Mouse (Mus musculus): ENCODE data around the gene Ctrl. TPM values are rescaled to one million over a fixed set of nuclear protein-coding genes. Genes with fewer than 3 reads are reported as not detected.

Ctrl gene
- polyA plus RNA-seq, 1 experiment from 2014 or later: 2.0 TPM

GRCm38 (mm10) chr8:105932525-105932924 is 1.1 kb downstream of the Ctrl start:
- no peak overlapping the region for H3K9ac ChIP-seq (ENCODE audit: low read depth, low read length)
- H3K27ac ChIP-seq (ENCODE audit: low read depth, low read length): no peak overlapping the region
- ATAC-seq (ENCODE audit: low FRiP score, low TSS enrichment): no peak
- no peaks in the 10 kb centered on the region for H3K27me3 ChIP-seq (ENCODE audit: control insufficient read depth, insufficient read depth, low read length)
- H3K4me3 ChIP-seq (ENCODE audit: low read length): no peak overlapping the region
- peaks cover 33% of the 10 kb centered on the region for H3K36me3 ChIP-seq (ENCODE audit: control insufficient read depth, insufficient read depth, low read length)
- 90% methylated on average over 11 of the region's 11 CpGs for WGBS
- H3K9me3 ChIP-seq (ENCODE audit: control insufficient read depth, low read length): no peaks in the 10 kb centered on the region
- no peak overlapping the region for H3K4me2 ChIP-seq (replicated peaks; ENCODE audit: low read depth, low read length)
- H3K4me1 ChIP-seq (ENCODE audit: control insufficient read depth, insufficient read depth, low read length): peaks cover 4% of the 10 kb centered on the region; the same call in 1 of the 2 replicates

GRCm38 (mm10) chr8:105931271-105931670 is 2.4 kb downstream of the Ctrl start:
- H3K27me3 ChIP-seq (ENCODE audit: control insufficient read depth, insufficient read depth, low read length): no peaks in the 10 kb centered on the region
- H3K36me3 ChIP-seq (ENCODE audit: control insufficient read depth, insufficient read depth, low read length): peaks cover 33% of the 10 kb centered on the region
- no peak overlapping the region for H3K4me3 ChIP-seq (ENCODE audit: low read length)
- H3K27ac ChIP-seq (ENCODE audit: low read depth, low read length): no peak overlapping the region
- ATAC-seq (ENCODE audit: low FRiP score, low TSS enrichment): no peak
- no peak overlapping the region for H3K4me2 ChIP-seq (replicated peaks; ENCODE audit: low read depth, low read length)
- 97% methylated on average over 3 of the region's 3 CpGs for WGBS
- no peaks in the 10 kb centered on the region for H3K9me3 ChIP-seq (ENCODE audit: control insufficient read depth, low read length)
- no peak overlapping the region for H3K9ac ChIP-seq (ENCODE audit: low read depth, low read length)
- peaks cover 2% of the 10 kb centered on the region; the same call in 1 of the 2 replicates for H3K4me1 ChIP-seq (ENCODE audit: control insufficient read depth, insufficient read depth, low read length)

- H3K27me3 ChIP-seq (ENCODE audit: control insufficient read depth, insufficient read depth, low read length): no peaks in the 10 kb centered on the region
- H3K4me1 ChIP-seq (ENCODE audit: control insufficient read depth, insufficient read depth, low read length): no peaks in the 10 kb centered on the region
- peak; percentile 63 for ATAC-seq (ENCODE audit: low FRiP score, low TSS enrichment)
- no peak overlapping the region for H3K4me3 ChIP-seq (ENCODE audit: low read length)
- H3K4me2 ChIP-seq (replicated peaks; ENCODE audit: low read depth, low read length): no peak overlapping the region
- peaks cover 33% of the 10 kb centered on the region for H3K36me3 ChIP-seq (ENCODE audit: control insufficient read depth, insufficient read depth, low read length)
- no peaks in the 10 kb centered on the region for H3K9me3 ChIP-seq (ENCODE audit: control insufficient read depth, low read length)
- no peak overlapping the region for H3K27ac ChIP-seq (ENCODE audit: low read depth, low read length)
- H3K9ac ChIP-seq (ENCODE audit: low read depth, low read length): no peak overlapping the region
- 15% methylated on average over 8 of the region's 8 CpGs for WGBS
Observed at GRCm38 (mm10) chr8:105930602-105931001, 3.1 kb downstream of the Ctrl start.

GRCm38 (mm10) chr8:105925123-105925522 is 8.5 kb downstream of the Ctrl start:
- Histone ChIP-seq H3K36me3 (ENCODE audit: control insufficient read depth, insufficient read depth, low read length) (peaks cover 17% of the 10 kb centered on the region), H3K4me3 (ENCODE audit: low read length) (no peak overlapping the region), H3K4me1 (ENCODE audit: control insufficient read depth, insufficient read depth, low read length) (no peaks in the 10 kb centered on the region), H3K9ac (ENCODE audit: low read depth, low read length) (no peak overlapping the region), H3K27ac (ENCODE audit: low read depth, low read length) (no peak overlapping the region), H3K27me3 (ENCODE audit: control insufficient read depth, insufficient read depth, low read length) (no peaks in the 10 kb centered on the region), H3K9me3 (ENCODE audit: control insufficient read depth, low read length) (no peaks in the 10 kb centered on the region), H3K4me2 (replicated peaks; ENCODE audit: low read depth, low read length) (no peak overlapping the region)
- no peak for ATAC-seq (ENCODE audit: low FRiP score, low TSS enrichment)
- 77% methylated on average over 3 of the region's 3 CpGs for WGBS

DNA sequence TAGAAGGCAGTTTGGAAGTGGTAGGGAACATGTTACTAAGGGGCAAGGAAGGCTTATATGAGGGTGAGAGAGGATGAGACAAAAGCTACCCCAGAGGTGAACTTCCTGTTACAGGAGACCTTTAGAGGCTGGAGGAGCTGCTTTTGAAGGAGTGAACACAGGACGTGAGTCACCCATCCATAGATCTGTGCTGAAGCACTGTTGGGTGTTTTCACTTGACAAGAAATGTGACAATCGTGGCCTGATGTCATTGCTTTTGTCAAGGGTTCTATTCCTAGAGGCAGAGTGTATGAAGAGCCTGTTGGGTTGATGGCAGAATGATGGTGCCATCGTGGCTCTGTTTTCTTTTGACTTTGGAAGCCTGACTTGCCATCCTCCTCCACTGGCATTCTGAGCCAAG is 14.3 kb downstream of the Ctrl start:
- Histone ChIP-seq H3K4me2 (replicated peaks; ENCODE audit: low read depth, low read length) (no peak overlapping the region), H3K4me1 (ENCODE audit: control insufficient read depth, insufficient read depth, low read length) (no peaks in the 10 kb centered on the region), H3K27me3 (ENCODE audit: control insufficient read depth, insufficient read depth, low read length) (no peaks in the 10 kb centered on the region), H3K27ac (ENCODE audit: low read depth, low read length) (no peak overlapping the region), H3K9ac (ENCODE audit: low read depth, low read length) (no peak overlapping the region), H3K36me3 (ENCODE audit: control insufficient read depth, insufficient read depth, low read length) (peaks cover 21% of the 10 kb centered on the region; the same call in 1 of the 2 replicates), H3K9me3 (ENCODE audit: control insufficient read depth, low read length) (no peaks in the 10 kb centered on the region), H3K4me3 (ENCODE audit: low read length) (no peak overlapping the region)
- no peak for ATAC-seq (ENCODE audit: low FRiP score, low TSS enrichment)
- WGBS: 86% methylated on average over 3 of the region's 3 CpGs

DNA sequence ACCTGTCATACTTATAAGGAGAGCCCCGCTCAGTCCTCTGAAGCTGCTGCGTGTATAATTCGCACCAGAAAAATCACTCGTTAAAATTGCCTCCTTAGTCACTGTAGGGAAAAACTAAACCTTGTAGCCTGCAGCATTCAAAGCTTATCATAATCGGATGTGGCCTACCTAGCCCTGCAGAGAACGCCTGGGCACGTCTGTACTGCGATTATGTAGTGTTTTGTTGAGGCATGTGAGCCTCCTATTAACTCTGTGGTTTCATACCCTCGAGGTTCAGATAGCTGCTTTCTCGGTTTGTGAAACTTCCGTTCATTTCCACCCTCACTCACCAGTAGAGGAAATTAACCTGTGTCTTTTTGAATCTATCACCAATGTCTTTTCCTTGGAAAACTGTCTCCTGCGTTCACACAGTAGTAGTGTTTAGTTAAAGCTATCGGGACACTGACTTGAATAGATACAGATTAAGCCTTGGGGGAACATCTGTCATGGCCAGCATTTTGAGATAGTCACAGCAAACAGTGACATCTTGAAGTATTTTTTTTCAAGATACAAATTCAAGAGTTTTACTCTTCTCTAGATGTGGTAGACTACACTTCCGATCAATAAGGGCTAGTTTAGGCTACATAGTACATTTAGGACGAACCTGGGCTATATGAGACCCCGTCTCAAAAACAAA is 32.6 kb downstream of the Ctrl start:
- Histone ChIP-seq H3K4me2 (replicated peaks; ENCODE audit: low read depth, low read length) (peak overlapping the region; percentile 75), H3K27me3 (ENCODE audit: control insufficient read depth, insufficient read depth, low read length) (no peaks in the 10 kb centered on the region), H3K4me3 (ENCODE audit: low read length) (peak overlapping the region; percentile 95), H3K27ac (ENCODE audit: low read depth, low read length) (peak overlapping the region; percentile 88; the same call in 1 of the 2 replicates), H3K9ac (ENCODE audit: low read depth, low read length) (peak overlapping the region; percentile 98), H3K9me3 (ENCODE audit: control insufficient read depth, low read length) (no peaks in the 10 kb centered on the region), H3K36me3 (ENCODE audit: control insufficient read depth, insufficient read depth, low read length) (no peaks in the 10 kb centered on the region), H3K4me1 (ENCODE audit: control insufficient read depth, insufficient read depth, low read length) (0 out of 2 replicates have a peak, but pooled peaks cover 3% of the 10 kb centered on the region)
- WGBS: 33% methylated on average over 16 of the region's 16 CpGs
- no peak for ATAC-seq (ENCODE audit: low FRiP score, low TSS enrichment)

DNA sequence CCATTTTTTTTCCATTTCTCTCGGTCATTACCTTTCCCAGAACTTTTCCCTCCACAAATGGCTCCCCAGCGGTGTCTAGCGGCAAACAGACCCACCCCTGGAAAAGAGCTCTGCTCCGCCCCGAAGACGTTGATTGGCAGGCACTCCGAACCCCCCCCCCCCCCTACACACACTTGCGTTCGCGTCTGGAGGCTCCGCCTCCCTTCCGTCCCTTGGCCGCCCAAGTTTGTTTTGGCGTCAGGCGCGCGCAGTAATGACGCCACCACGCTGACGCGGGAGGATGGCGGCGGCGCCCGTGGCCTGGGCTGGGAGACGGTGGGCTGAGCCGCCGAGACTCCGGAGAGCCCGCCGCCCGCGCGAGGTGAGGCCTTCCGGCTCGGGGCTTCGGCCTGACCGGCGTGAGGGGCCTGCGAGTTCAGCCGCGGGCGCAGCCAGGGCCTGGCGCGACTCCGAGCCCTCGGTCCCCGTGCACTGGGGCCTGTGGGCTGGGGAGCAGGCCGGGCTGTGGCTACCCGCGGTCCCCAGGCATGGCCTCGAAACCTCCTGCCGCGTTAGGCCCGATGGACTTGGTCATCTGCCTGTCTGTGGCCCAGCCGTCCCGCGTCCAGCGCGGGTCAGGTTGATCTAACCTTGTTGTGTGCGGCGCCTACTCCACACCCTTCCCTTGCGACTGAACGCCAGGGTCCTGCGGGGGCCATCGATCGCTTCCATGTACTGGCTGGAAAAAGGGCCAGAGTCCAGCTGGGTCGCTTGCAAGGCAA is 33.3 kb downstream of the Ctrl start, which contains the start of gene Pskh1:
TSS of gene Pskh1 (plus strand) at position 262 of the 761 bp plus-strand sequence.
- peak; percentile 93 for ATAC-seq (ENCODE audit: low FRiP score, low TSS enrichment)
- Histone ChIP-seq H3K27ac (ENCODE audit: low read depth, low read length) (peak within 1 kb of the TSS; percentile 88), H3K27me3 (ENCODE audit: control insufficient read depth, insufficient read depth, low read length) (no peaks in the 10 kb centered on the region), H3K4me2 (replicated peaks; ENCODE audit: low read depth, low read length) (peak within 1 kb of the TSS; percentile 75), H3K9me3 (ENCODE audit: control insufficient read depth, low read length) (no peaks in the 10 kb centered on the region), H3K9ac (ENCODE audit: low read depth, low read length) (peak within 1 kb of the TSS; percentile 98), H3K36me3 (ENCODE audit: control insufficient read depth, insufficient read depth, low read length) (no peaks in the 10 kb centered on the region), H3K4me1 (ENCODE audit: control insufficient read depth, insufficient read depth, low read length) (0 out of 2 replicates have a peak, but pooled peaks cover 3% of the 10 kb centered on the region), H3K4me3 (ENCODE audit: low read length) (peak within 1 kb of the TSS; percentile 95)
- under 1% methylated on average over 61 of the region's 68 CpGs for WGBS

DNA sequence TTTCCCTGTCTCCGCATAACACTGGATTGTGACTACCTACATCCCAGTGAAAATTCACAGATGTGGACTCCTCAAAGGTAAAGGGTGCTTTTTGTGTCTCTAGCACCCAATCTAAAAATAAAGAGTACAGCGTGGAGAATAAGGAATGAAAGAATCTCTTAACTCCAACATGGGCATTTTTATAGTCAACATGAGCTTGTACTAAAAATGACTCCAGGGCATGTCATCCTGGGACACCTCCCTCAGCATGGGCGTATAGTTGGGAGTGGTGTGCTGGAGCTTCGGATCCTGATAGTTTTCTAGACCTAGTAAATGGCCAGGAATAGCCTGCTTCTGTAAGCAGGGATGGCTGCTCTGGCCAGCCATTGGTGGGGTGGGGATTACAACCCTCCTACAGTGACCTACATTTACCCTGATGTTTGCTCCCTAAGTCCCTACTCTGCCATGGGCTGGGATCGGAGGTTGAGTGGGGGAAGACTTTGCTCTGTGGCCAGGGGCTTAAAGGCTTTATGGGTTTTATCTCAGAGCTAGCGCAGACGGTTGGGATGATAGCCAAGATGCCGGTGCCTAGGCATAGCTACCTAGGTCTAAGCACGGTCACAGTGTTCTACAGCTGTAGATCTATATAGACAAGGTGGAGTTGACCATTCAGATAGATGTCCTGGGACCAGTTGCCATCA is 35.7 kb downstream of the Ctrl start:
- H3K36me3 ChIP-seq (ENCODE audit: control insufficient read depth, insufficient read depth, low read length): no peaks in the 10 kb centered on the region; the same call in 1 of the 2 replicates
- no peak overlapping the region for H3K9ac ChIP-seq (ENCODE audit: low read depth, low read length)
- no peak for ATAC-seq (ENCODE audit: low FRiP score, low TSS enrichment)
- 0 out of 2 replicates have a peak, but pooled peaks cover 3% of the 10 kb centered on the region for H3K4me1 ChIP-seq (ENCODE audit: control insufficient read depth, insufficient read depth, low read length)
- 87% methylated on average over 9 of the region's 9 CpGs for WGBS
- H3K4me2 ChIP-seq (replicated peaks; ENCODE audit: low read depth, low read length): no peak overlapping the region
- H3K9me3 ChIP-seq (ENCODE audit: control insufficient read depth, low read length): no peaks in the 10 kb centered on the region
- no peaks in the 10 kb centered on the region for H3K27me3 ChIP-seq (ENCODE audit: control insufficient read depth, insufficient read depth, low read length)
- H3K27ac ChIP-seq (ENCODE audit: low read depth, low read length): no peak overlapping the region
- no peak overlapping the region for H3K4me3 ChIP-seq (ENCODE audit: low read length)

Measured in kidney, embryonic 14.5 days (tissue).